Mouse (Mus musculus) liver, postnatal 0 days (tissue): ENCODE measurements at regions not wholly inside any gene's neighbourhood (a gene's known extent, or its start where the extent isn't known, plus 50 kb on each side); places are given as distances from the start of the nearest gene placed in this dataset.

Source experiments
- CTCF ChIP-seq: sonication (generic); IDR thresholded peaks from 2 replicates; pipeline ENCODE4 v1.5.1; 2016; ENCODE audit warnings: antibody characterized with exemption, low read depth
- EP300 ChIP-seq: IDR thresholded peaks from 2 replicates; pipeline ENCODE4 v1.6.1; 2016; ENCODE audit warnings: antibody characterized with exemption, low read depth, mild to moderate bottlenecking

DNA sequence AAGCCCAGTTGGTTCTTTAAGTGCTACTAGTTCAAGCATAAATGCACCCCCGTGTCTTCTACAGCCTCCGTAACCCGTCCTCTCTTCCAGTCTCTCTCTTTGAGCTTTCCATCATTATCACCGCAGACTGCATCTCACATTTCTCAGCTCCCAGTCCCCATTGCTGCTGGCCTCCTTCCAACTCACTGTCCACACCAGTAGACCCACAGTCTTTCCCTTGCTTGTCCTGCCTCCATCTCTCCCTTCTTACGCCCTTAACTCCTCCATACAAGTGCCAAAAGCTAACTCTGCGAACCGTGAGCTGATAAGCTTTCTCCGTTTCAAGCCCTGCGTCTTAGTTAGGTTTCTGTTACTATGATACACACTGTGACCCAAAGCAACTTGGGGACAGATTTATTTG, 141.0 kb upstream of the Frmd6 start:
- no peak for TF ChIP-seq EP300
- TF ChIP-seq CTCF, result no peak
